Mouse (Mus musculus) limb, embryonic 14.5 days (tissue): ENCODE data around the gene Fndc8. TPM values are rescaled to one million over a fixed set of nuclear protein-coding genes. Genes with fewer than 3 reads are reported as not detected.

Experiments used
- ATAC-seq: fragments of 200-750 bp; cut with Nextera tagmentation; 2 replicates; pipeline ENCODE4 v1.8.0; 2017; ENCODE audit warnings: low read depth, moderate number of reproducible peaks, moderate TSS enrichment; ENCODE audit not compliant: low FRiP score
- DNase-seq: peaks from one replicate; pipeline ENCODE4 v3.0.0-alpha.2; 2015; ENCODE audit warnings: low spot score
- H3K27ac ChIP-seq: fragments of 300-500 bp; sonication (generic); replicated peaks from 2 replicates; pipeline ENCODE4 v1.5.1; 2014; ENCODE audit warnings: low read depth, mild to moderate bottlenecking, low read length, moderate library complexity, mixed read lengths
- H3K27me3 ChIP-seq: fragments of 300-500 bp; sonication (generic); 2 replicates; pipeline ENCODE4 v1.6.1; 2014; ENCODE audit warnings: low read length, mixed read lengths; ENCODE audit not compliant: control insufficient read depth, insufficient read depth
- H3K36me3 ChIP-seq: fragments of 300-500 bp; sonication (generic); 2 replicates; pipeline ENCODE4 v1.6.1; 2014; ENCODE audit warnings: mild to moderate bottlenecking, low read length, moderate library complexity, mixed read lengths; ENCODE audit not compliant: control insufficient read depth, insufficient read depth
- H3K4me1 ChIP-seq: fragments of 300-500 bp; sonication (generic); 2 replicates; pipeline ENCODE4 v1.6.1; 2014; ENCODE audit warnings: antibody characterized with exemption, low read length, mixed read lengths; ENCODE audit not compliant: control insufficient read depth, insufficient read depth
- H3K4me2 ChIP-seq: fragments of 300-500 bp; sonication (generic); replicated peaks from 2 replicates; pipeline ENCODE4 v1.6.1; 2014; ENCODE audit warnings: low read depth, mild to moderate bottlenecking, low read length, moderate library complexity; ENCODE audit not compliant: severe bottlenecking
- H3K4me3 ChIP-seq: fragments of 300-500 bp; sonication (generic); replicated peaks from 2 replicates; pipeline ENCODE4 v1.5.1; 2014; ENCODE audit warnings: low read length
- H3K9ac ChIP-seq: fragments of 300-500 bp; sonication (generic); 2 replicates; pipeline ENCODE4 v1.6.1; 2014; ENCODE audit warnings: mild to moderate bottlenecking, low read depth, low read length, moderate library complexity; ENCODE audit not compliant: severe bottlenecking
- H3K9me3 ChIP-seq: fragments of 300-500 bp; sonication (generic); 2 replicates; pipeline ENCODE4 v1.6.1; 2016; ENCODE audit warnings: low read length; ENCODE audit not compliant: control insufficient read depth
- POLR2A ChIP-seq: fragments of 200-500 bp; IDR thresholded peaks from 2 replicates; pipeline ENCODE4 v1.8.0; 2012; ENCODE audit warnings: inconsistent platforms, mild to moderate bottlenecking, moderate library complexity, borderline replicate concordance; ENCODE audit not compliant: insufficient read depth, insufficient read length; ENCODE audit errors: extremely low read depth
- WGBS: fragments of 180-500 bp; shearing (Covaris S2); extraction: QIAGEN DNeasy Blood & Tissue Kit; methylation state at CpG from one replicate; pipeline ENCODE4 v1.1.7; 2014; 5-methylcytosine and 5-hydroxymethylcytosine counted together
- polyA plus RNA-seq, 2 experiments: library from polyadenylated mRNA; depleted of rRNA in 1 of 2; stranded (reverse) in 1 of 2; unstranded in 1 of 2; fragments of >200 nt; fragmentation: Nextera tagmentation in 1 of 2; extraction: Ambion mirVana in 1 of 2; gene quantifications; 2 replicates each; pipeline versions ENCODE4 v1.2.1 to v1.2.3; 2012 to 2014

The Fndc8 gene
- polyA plus RNA-seq, 2 experiments = 0.10 to 0.25 TPM

DNA sequence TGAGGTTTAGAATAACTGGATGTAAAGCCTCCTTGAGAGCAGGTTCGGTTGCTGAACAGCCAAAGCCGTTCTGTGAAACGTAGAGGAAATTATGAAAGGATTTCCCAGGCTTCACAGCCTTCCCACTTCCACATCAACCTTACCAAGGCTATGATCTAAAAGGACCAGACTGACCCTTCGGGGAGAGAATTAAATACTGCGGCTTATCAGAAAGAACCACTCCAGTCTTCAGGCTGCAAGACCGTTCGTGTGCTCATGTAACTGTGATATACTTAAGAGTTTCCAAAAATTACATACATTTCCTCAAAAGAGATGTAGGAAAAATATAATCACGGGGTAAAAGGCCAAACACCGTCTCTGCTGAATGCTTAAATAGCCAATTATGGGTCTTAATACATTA lies 29.3 kb upstream of the Fndc8 start:
- no peak overlapping the region for H3K4me3 ChIP-seq
- peaks cover 3% of the 10 kb centered on the region; the same call in 1 of the 2 replicates for H3K4me1 ChIP-seq
- no peak for TF ChIP-seq POLR2A
- H3K27ac ChIP-seq = no peak overlapping the region
- no peak overlapping the region for H3K9ac ChIP-seq
- DNase-seq = no peak
- no peak for ATAC-seq
- no peak overlapping the region for H3K4me2 ChIP-seq
- WGBS = 66% methylated on average over 9 of the region's 9 CpGs
- no peaks in the 10 kb centered on the region for H3K27me3 ChIP-seq
- H3K36me3 ChIP-seq = no peaks in the 10 kb centered on the region
- no peaks in the 10 kb centered on the region for H3K9me3 ChIP-seq

- Histone ChIP-seq H3K27me3 (no peaks in the 10 kb centered on the region), H3K9me3 (no peaks in the 10 kb centered on the region), H3K36me3 (no peaks in the 10 kb centered on the region), H3K9ac (no peak overlapping the region), H3K27ac (no peak overlapping the region), H3K4me1 (peaks cover 3% of the 10 kb centered on the region; the same call in 1 of the 2 replicates), H3K4me3 (no peak overlapping the region), H3K4me2 (no peak overlapping the region)
- no peak for DNase-seq
- WGBS = 57% methylated on average over 2 of the region's 2 CpGs
- no peak for TF ChIP-seq POLR2A
- no peak for ATAC-seq
Measured at GRCm38 (mm10) chr11:82863059-82863458, 28.9 kb upstream of the Fndc8 start.

- no peaks in the 10 kb centered on the region for H3K36me3 ChIP-seq
- TF ChIP-seq POLR2A = no peak
- 43% methylated on average over 4 of the region's 4 CpGs for WGBS
- H3K9ac ChIP-seq = no peak overlapping the region
- no peak overlapping the region for H3K4me3 ChIP-seq
- ATAC-seq = no peak
- H3K27me3 ChIP-seq = no peaks in the 10 kb centered on the region
- H3K4me1 ChIP-seq = peaks cover 3% of the 10 kb centered on the region; the same call in 1 of the 2 replicates
- no peak for DNase-seq
- no peak overlapping the region for H3K4me2 ChIP-seq
- H3K27ac ChIP-seq = no peak overlapping the region
- H3K9me3 ChIP-seq = no peaks in the 10 kb centered on the region
Measured at GRCm38 (mm10) chr11:82863488-82863931, 28.4 kb upstream of the Fndc8 start.

DNA sequence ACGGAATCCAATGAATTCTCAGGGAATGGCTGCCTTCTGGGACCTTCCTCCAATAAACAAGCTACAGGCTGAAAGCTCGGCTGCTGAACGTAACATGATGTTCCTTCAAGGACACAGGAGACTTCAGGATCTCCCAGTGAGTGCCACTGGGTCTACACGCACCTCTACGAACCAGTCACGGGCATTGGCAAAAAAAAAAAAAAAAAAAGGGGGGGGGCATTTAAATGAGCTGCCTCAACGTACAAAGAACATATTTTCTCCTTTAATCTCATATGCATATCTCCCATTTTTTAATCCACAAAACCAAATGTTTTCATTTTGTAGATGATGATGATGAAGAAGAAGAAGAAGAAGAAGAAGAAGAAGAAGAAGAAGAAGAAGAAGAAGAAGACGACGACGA lies 26.0 kb upstream of the Fndc8 start:
- TF ChIP-seq POLR2A = no peak
- no peak overlapping the region for H3K4me2 ChIP-seq
- H3K27ac ChIP-seq = no peak overlapping the region
- DNase-seq (no peak), ATAC-seq (no peak)
- H3K27me3 ChIP-seq = no peaks in the 10 kb centered on the region
- 78% methylated on average over 10 of the region's 10 CpGs for WGBS
- no peak overlapping the region for H3K4me3 ChIP-seq
- no peak overlapping the region for H3K9ac ChIP-seq
- peaks cover 7% of the 10 kb centered on the region; the same call in 1 of the 2 replicates for H3K4me1 ChIP-seq
- no peaks in the 10 kb centered on the region for H3K36me3 ChIP-seq
- no peaks in the 10 kb centered on the region for H3K9me3 ChIP-seq

- ATAC-seq (no peak), DNase-seq (no peak)
- Histone ChIP-seq H3K36me3 (no peaks in the 10 kb centered on the region), H3K4me1 (peaks cover 10% of the 10 kb centered on the region), H3K27me3 (no peaks in the 10 kb centered on the region), H3K9ac (no peak overlapping the region), H3K9me3 (no peaks in the 10 kb centered on the region), H3K4me3 (no peak overlapping the region), H3K27ac (no peak overlapping the region), H3K4me2 (no peak overlapping the region)
- WGBS = 29% methylated on average over 7 of the region's 7 CpGs
- TF ChIP-seq POLR2A = no peak
Measured at GRCm38 (mm10) chr11:82866850-82867564, 24.9 kb upstream of the Fndc8 start.

DNA sequence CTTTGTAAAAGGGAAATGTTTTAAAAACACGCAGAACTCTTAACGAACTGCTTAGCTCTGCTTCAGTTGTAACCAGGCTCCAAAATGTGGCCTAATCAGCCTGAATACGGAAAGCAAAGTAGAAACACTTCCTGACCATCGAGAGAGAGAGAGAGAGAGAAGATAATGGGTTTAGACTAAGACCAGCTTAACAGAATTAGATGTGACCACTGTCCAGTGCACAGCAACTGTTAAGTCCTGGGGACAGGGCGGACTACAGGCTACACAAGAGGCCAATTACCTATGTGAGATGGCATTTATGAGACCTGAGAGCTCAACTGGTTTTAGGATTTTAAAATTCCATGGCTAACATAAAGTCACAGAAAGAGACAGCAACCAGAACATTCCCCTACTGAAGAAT lies 24.0 kb upstream of the Fndc8 start:
- Histone ChIP-seq H3K4me1 (peaks cover 8% of the 10 kb centered on the region), H3K4me3 (no peak overlapping the region), H3K27ac (no peak overlapping the region), H3K27me3 (no peaks in the 10 kb centered on the region), H3K9ac (no peak overlapping the region), H3K4me2 (no peak overlapping the region), H3K36me3 (no peaks in the 10 kb centered on the region), H3K9me3 (no peaks in the 10 kb centered on the region)
- ATAC-seq (no peak), DNase-seq (no peak)
- TF ChIP-seq POLR2A = no peak
- WGBS = 66% methylated on average over 5 of the region's 5 CpGs
